Mouse (Mus musculus) heart, adult 2 months (tissue): ENCODE measurements around the gene Foxn3.

Experiments used
- CTCF ChIP-seq: fragments of 200-600 bp; IDR thresholded peaks from 2 replicates; pipeline ENCODE4 v1.8.1; 2022; ENCODE audit warnings: antibody characterized with exemption, mild to moderate bottlenecking, moderate library complexity
- POLR2A ChIP-seq: fragments of 200-500 bp; IDR thresholded peaks from 2 replicates; pipeline ENCODE4 v1.6.1; 2011; ENCODE audit warnings: mild to moderate bottlenecking, low read depth, low read length, control low read depth; ENCODE audit not compliant: insufficient read depth

- no peak for TF ChIP-seq CTCF
- no peak for TF ChIP-seq POLR2A
These were observed 95.5 kb downstream of the Foxn3 start for GRCm38 (mm10) chr12:99467884-99468311.
